Mouse (Mus musculus) layer of hippocampus, adult 8-10 months (tissue): Measurements from ENCODE around the gene Pym1. TPM values are rescaled to one million over a fixed set of nuclear protein-coding genes. Genes with fewer than 3 reads are reported as not detected.
"Not testable (repeated sequence)": the region's sequence is repeated elsewhere in the genome, so short reads cannot be mapped to it uniquely, and the experiment has no call there.

Experiments
- DNase-seq, 2 experiments: peaks; one replicate each; pipeline ENCODE4 v3.0.0; 2022; ENCODE audit warnings: low spot score in 2 of 2
- total RNA-seq, 4 experiments: library from RNA; stranded (reverse); gene quantifications; 2 replicates each; pipeline ENCODE4 v1.2.4; 2022

Pym1 gene
- total RNA-seq = 10 to 100 TPM; 19.6 to 27.3 (median 25.7) TPM

- peak; percentile 48 to 68 for DNase-seq
These were observed at the start of gene Pym1 for GRCm38 (mm10) chr10:128747646-128748251. Gene Pym1 (plus strand): TSS chr10:128747889.

DNA sequence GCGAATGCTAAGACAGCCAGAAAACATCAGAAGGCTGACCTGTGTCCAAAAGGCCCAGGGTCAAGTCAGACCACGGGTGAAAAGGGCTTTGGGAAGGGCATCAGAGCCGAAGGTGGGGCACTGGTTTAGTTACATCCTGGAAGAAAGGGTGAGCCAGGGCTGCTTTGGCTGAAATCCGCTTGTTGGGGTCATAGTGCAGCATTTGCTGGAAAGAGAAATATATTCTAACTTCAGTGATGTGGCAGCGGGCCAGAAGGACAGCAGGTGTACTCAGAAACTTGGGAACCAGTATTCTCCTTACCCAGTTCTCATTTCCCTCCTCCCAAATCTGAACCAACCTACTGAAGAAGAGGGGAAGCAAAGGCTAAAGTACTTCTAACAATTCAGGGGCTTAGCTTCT lies 48.7 kb upstream of the Pym1 start:
- DNase-seq = no peak

DNA sequence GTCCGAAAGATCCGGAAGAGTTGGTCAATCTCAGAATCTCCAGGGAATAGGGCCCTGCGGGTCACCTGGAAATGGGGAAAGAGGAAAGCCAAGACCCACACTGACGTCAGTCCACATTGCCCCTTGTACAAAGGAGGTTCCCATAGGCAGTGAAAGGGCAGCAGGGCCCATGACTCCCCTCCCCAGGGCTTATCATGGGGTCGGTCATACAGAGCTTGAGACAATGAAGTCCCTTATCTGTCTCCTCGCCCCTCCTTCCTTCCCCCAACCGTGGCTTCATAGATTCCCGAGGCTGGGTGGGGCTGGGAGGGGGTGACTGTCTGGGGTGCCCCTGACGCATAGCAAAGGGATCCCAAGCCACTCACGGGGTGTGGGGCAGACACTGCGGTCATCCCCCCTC lies 48.1 kb upstream of the Pym1 start:
- DNase-seq = no peak

DNA sequence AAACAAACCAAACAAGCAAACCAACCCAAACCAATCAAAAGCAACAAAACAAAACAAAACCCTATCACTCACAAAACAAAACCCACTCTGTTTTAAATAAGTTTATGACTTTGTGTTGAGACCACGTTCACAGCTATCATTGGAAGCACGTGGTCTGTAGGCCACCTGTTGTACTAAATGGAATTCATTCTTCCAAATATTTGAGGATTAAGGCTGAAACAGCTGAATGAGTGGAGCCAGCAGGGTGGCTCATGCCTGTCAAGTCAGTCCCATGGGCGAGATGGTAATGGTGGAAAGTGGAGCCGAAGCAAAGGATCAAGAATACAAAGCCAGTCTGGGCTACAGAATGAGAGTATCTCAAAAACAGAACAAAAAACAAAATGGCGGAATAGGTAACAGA lies 47.0 kb upstream of the Pym1 start:
- no peak for DNase-seq

DNA sequence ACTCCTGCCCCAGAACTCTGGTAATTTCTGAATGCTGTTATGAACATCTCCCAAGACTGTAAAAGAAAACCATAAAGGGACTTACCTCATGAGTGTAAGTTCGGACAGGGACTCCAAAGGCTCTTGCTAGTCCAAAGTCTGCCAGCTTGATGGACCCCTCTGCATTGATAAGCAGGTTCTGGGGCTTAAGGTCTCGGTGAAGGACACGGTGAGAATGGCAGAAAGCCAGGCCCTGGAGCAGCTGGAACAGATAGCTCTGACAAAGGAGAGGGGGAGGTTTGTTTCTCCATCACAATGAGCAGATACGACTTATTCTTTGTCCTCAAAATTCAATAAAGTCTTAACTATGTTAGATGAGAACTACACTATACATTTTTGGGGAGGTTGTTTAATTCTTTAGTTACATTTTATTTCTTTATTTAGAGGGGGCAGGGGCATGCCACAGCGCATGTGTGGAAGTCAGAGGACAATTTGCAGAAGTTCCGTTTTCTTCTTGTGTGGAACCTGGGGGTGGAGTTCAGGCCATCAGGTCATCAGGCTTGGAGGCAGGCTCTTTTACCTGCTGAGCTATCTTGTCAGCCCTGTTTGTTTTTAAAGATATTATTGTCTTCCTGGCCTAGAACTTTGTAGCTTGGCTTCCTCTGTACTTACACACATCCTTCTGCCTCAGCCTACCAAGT lies 45.2 kb upstream of the Pym1 start:
- DNase-seq = no peak

DNA sequence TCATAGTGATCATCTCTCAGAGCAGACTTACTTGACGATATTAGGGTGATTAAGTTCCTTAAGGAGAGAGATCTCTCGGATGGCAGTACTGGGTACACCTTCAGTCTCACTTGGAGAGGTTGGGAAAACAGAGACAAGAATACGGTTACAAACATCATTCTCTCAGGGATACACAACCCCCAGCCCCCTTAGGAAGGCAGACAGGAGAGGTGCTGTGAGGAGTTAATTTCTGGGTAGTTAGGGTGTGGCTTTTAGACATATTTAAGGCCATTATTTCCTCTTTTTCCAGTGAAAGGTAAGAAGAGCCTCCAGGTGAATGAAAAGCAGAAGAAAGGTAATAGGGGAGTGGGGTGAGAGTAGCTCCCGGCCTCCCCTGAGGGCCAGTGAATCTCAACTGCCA lies 43.8 kb upstream of the Pym1 start, which contains the start of gene Pmel:
Gene Pmel (plus strand): TSS at position 301 of the 400 bp plus-strand sequence.
- DNase-seq = no peak

DNA sequence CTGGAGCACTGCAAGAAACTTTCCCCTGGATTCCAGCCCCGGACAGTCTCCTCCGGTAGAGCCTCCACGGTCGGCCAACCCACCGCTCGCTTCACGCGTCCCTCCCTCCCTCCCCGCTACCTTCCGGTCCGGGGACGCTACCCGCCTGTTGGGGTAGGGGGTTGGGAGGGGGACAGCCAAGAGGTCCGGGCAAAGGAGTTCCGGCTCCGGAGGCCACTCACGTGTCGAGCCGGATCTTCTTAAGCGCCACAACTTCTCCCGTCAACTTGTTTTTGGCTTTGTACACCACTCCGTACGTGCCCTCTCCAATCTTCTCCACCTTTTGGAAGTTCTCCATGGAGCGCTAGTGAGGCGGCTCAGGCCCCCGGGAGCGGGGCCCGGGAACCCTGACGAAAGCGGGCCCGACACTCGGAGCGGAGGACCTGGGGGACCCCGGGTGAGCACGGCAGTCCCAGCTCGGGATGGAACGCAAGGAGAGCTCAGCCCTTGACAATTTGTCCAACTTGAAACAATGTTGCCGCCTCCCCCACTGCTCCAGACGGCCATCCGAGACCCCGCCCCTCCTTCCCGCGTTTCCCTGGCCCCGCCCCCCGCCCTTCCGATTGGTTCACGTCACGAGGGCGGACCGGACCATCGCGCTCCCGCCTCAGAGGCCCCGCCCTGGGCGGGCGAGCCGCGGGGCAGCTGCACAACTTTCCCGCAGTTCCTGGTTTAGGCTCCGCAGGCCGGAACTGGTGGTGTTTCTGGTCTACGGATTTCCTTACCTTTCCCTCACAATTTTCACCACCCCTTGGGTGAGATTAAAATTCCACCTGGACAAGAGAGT lies 43.0 kb upstream of the Pym1 start, which contains the start of gene Cdk2:
Gene Cdk2 (minus strand): TSS at position 541 of the 826 bp plus-strand sequence.
- peak; percentile 64 to 76 for DNase-seq

DNA sequence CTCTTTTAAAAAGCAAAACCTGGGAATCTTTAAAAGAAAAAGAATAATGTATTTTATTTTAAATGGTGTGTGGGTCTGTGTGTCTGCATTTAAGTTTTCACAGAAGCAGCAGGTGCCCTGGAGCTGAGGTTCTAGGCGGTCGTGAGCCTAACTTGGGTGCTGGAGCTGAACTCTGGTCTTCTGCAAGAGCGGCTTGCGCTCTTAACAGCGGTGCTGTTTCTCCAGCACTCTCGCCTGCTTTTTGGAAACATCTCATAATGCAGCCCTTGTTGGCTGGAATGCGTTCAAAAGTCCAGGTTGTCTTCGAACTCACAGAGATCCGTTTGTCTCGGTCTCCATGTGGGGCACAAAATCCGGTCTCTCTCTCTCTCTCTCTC lies 42.4 kb upstream of the Pym1 start:
- no peak for DNase-seq

- not testable (repeated sequence) for DNase-seq
These were observed 36.4 kb upstream of the Pym1 start for GRCm38 (mm10) chr10:128711318-128711717.

GRCm38 (mm10) chr10:128715559-128716537 lies 31.8 kb upstream of the Pym1 start:
- no peak for DNase-seq

- DNase-seq = not testable (repeated sequence)
These were observed 22.2 kb upstream of the Pym1 start for GRCm38 (mm10) chr10:128725466-128725865.

DNA sequence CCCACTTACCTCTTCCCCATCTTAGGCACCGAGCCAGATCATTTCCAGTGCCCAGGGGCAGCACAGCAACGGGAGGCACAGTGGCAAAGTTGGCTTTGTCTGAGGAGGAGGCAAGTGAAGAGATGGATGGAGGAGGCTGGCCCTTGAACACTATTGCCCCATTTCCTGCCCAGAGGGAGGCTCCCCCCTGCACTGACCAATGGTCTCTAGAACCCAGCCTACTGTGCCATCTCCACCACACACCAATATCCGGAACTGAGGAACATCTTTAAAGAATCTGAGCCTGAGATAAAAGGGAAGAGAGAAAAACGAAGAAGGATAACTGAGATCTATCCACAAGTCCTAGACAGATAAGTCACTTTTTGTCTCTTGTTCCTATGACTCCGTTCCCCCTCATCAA lies 19.6 kb upstream of the Pym1 start:
- no peak for DNase-seq

GRCm38 (mm10) chr10:128731002-128731433 lies 16.7 kb upstream of the Pym1 start:
- peak in 1 of 2 experiments; percentile 69 for DNase-seq

DNA sequence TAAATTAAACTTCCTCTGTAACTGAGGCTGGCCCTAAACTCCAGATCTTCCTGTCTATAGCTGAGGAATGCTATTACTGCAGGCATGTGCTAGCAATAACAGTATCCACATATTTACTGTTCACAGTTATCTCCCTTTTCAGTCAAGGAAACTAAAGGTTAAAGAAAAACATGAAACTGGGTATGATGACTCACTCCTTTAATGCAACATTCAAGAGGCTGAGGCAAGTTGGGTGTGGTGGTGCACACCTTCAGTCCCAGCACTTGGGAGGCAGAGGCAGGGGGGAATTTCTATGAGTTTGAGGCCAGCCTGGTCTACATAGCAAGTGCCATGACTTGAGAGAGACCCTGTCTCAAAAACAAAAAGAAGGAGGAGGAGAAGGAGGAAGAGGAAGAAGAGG lies 15.7 kb upstream of the Pym1 start:
- no peak for DNase-seq

DNA sequence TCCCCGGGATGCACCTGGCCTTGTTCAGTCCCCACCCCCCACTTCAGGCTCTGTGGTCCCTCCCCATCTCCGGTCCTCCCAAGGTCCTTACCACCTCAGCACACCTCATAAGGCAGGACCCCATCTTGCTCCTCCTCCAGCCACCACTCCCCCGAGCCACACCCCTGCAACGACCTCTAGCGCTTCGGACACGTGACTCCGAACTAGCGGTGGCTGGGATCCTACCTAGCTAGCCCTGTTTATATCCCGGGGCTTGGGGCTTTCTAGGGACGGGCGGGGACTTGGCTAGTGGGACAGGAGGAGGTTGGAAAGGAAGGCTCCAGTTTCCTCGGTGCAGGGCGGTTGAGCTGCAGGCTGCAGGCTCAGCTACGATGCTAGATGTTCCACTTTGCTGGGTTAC lies 10.3 kb upstream of the Pym1 start:
- no peak for DNase-seq

DNA sequence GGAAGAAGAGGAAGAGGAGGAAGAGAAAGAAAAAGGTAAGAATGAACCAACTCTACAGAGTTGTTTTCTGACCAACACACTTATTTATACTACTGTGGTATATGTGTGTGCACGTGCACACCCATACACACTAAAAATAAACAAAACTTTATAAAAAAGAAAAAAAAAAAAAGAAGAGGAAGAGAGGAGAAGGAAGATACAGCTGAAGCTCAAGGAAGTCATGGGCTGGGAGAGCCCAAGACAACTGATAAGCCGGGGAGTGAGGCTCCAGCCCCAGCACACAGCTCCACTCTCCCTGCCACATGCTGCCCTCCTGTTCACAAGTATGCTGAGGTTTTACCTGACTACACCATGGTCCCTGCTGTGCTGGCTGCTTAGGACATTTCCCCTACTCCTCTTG lies 7.4 kb upstream of the Pym1 start:
- no peak for DNase-seq

GRCm38 (mm10) chr10:128742616-128743015 lies 5.1 kb upstream of the Pym1 start:
- DNase-seq = no peak

DNA sequence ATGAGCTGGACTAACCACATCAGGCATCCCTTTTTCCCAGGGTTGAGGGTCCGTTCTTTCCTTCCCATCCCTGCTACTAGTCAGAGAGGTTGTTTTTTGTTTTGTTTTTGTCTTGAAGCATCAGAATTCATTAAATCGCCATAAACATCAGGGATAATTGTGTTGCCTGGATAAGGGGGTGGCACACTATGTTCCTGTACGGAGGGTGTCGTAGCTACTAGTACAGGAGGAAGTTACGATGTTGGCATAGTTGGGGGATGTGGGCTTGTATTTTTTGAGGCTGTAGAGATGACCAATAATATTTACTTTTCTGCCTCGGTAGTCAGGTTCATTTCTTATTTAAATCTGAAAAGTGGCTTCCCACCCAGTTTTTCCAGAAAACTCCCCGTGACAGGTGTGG lies 4.5 kb upstream of the Pym1 start:
- DNase-seq = no peak

- peak in 1 of 2 experiments; percentile 28 for DNase-seq
These were observed 3.9 kb upstream of the Pym1 start for GRCm38 (mm10) chr10:128743791-128744191.

- DNase-seq = no peak
These were observed 3.5 kb upstream of the Pym1 start for GRCm38 (mm10) chr10:128744211-128744610.
